Mouse (Mus musculus) spleen, adult 2 months (tissue): ENCODE results near the gene Hist1h3d. TPM values are rescaled to one million over a fixed set of nuclear protein-coding genes. Genes with fewer than 3 reads are reported as not detected.
A peak's percentile ranks its signal among the peaks of the same experiment; 100 is the strongest.
"Not testable (repeated sequence)": the region's sequence is repeated elsewhere in the genome, so short reads cannot be mapped to it uniquely, and the experiment has no call there.

Experiments
- DNase-seq, 2 experiments: peaks; one replicate each; pipeline versions ENCODE4 v3.0.0 to v3.0.0-alpha.2; 2012 to 2021; ENCODE audit warnings: low spot score in 2 of 2, low read depth in 1 of 2
- H3K27ac ChIP-seq: fragments of 200-500 bp; 2 replicates; pipeline ENCODE4 v1.5.1; 2012; ENCODE audit warnings: low read length, inconsistent platforms; ENCODE audit not compliant: insufficient read depth
- H3K27me3 ChIP-seq: fragments of 200-500 bp; 2 replicates; pipeline ENCODE4 v1.6.1; 2012; ENCODE audit warnings: mild to moderate bottlenecking, moderate library complexity, low read length, inconsistent platforms; ENCODE audit not compliant: control insufficient read depth, insufficient read depth
- H3K36me3 ChIP-seq: fragments of 200-500 bp; 2 replicates; pipeline ENCODE4 v1.6.1; 2012; ENCODE audit warnings: mild to moderate bottlenecking, low read length, inconsistent platforms; ENCODE audit not compliant: control insufficient read depth, insufficient read depth
- H3K4me1 ChIP-seq: fragments of 200-500 bp; 2 replicates; pipeline ENCODE4 v1.6.1; 2011; ENCODE audit warnings: inconsistent platforms; ENCODE audit not compliant: control insufficient read depth, insufficient read depth, insufficient read length
- H3K4me3 ChIP-seq: fragments of 200-500 bp; 2 replicates; pipeline ENCODE4 v1.5.1; 2011; ENCODE audit warnings: mild to moderate bottlenecking, inconsistent platforms; ENCODE audit not compliant: insufficient read depth, insufficient read length; ENCODE audit errors: extremely low read depth
- CTCF ChIP-seq: fragments of 200-500 bp; IDR thresholded peaks from 2 replicates; pipeline ENCODE4 v1.5.1; 2011; ENCODE audit warnings: mild to moderate bottlenecking, inconsistent platforms; ENCODE audit not compliant: insufficient read depth, insufficient read length, insufficient replicate concordance; ENCODE audit errors: extremely low read depth
- POLR2A ChIP-seq: fragments of 200-500 bp; IDR thresholded peaks from 2 replicates; pipeline ENCODE4 v1.6.1; 2011; ENCODE audit warnings: low read depth, low read length, inconsistent platforms
- WGBS: fragments of 180-500 bp; shearing (Covaris S2); methylation state at CpG from one replicate; pipeline ENCODE4 v1.1.7; 2018; 5-methylcytosine and 5-hydroxymethylcytosine counted together
- polyA plus RNA-seq: library from polyadenylated mRNA; depleted of rRNA; stranded (reverse); fragments of >200 nt; gene quantifications from 2 replicates; pipeline ENCODE4 v1.2.3, GENCODE M21; 2012

The Hist1h3d gene
- polyA plus RNA-seq, 1 experiment = 20.9 TPM

DNA sequence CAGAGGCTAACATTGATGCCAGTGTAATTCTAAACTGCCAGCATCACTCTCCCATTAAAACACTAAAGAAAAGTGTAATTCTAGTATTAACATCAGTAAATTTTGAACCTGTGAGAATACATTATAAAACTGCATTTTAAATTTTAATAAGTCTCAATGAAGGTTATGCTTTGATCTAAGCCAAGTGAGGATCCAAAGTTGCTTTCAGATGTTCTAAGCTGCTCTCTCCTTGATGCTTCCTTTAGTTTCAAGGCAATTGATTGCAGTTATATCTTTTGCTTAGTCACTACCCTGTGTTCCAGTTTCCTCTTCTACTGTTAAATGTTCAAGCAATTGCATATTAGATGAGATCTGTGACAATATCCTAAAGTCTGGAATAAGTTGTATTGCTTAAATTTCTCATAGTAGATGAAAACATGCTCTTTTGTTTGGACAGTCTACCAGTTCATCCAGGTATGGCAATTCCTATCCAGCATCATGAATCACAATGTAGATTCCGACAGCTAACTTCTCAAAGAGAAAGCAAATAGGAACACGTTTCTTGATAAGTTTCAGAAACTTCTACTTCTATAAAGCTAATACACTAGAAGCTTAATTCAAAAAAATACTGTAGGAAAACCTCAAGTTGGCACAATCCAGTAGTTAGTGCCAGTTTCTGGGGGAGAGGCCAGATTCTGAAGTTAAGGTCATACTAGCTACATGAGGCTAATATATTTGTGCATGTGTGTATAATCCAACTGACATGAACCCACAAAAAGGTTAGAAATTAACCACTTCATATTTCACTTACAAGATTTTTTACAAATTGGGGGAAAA is 3.1 kb upstream of the Hist1h3d start:
- H3K4me3 ChIP-seq = peak overlapping the region; percentile 30; the same call in 1 of the 2 replicates
- no peak overlapping the region for H3K27ac ChIP-seq
- DNase-seq = no peak
- TF ChIP-seq POLR2A (no peak), CTCF (no peak)
- no peaks in the 10 kb centered on the region for H3K27me3 ChIP-seq
- H3K36me3 ChIP-seq = no peaks in the 10 kb centered on the region
- WGBS = 32% methylated on average over 2 of the region's 2 CpGs
- peaks cover 2% of the 10 kb centered on the region; the same call in 1 of the 2 replicates for H3K4me1 ChIP-seq

DNA sequence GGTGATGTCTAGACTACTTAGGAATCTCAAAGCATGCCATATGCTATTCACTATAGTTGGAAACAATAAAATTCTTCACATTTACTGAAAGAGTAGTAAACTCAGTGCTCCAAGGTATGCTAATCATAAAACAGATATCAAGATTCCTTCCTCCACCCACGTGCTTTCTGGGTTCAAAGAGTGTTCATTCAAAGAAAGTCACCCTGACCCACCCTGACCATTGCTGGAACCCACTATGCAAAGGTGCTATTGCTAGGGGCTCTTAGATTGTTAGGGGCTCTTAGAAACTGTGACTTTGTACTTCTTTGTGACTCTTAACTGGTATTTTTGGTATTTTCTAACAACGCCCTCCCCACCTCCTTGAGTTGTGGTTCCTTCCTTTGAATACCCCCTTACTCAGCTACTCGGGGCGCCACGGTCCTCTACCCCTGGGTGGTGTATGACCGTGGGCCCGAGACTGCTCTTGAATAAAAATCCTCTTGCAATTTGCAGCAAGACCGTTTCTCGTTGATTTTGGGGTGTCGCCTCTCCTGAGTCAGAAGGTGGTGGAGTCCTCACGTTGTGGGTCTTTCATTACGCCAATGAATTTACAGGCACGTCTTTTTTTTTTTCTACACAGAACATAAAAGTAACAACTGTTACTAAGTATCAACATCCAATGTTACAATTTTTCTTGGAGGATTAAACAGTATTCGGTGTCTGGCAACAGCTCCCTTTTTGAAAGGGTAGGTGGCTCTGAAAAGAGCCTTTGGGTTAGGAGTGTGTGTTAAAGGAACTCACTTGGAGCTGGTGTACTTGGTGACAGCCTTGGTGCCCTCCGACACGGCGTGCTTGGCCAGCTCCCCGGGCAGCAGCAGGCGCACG is 2.3 kb upstream of the Hist1h3d start:
- H3K27me3 ChIP-seq, H3K36me3 ChIP-seq, DNase-seq, H3K4me1 ChIP-seq: not testable (repeated sequence)
- 6% methylated on average over 20 of the region's 20 CpGs for WGBS
- Histone ChIP-seq H3K4me3 (peak overlapping the region; percentile 33; the same call in 1 of the 2 replicates), H3K27ac (peak overlapping the region; percentile 95)

DNA sequence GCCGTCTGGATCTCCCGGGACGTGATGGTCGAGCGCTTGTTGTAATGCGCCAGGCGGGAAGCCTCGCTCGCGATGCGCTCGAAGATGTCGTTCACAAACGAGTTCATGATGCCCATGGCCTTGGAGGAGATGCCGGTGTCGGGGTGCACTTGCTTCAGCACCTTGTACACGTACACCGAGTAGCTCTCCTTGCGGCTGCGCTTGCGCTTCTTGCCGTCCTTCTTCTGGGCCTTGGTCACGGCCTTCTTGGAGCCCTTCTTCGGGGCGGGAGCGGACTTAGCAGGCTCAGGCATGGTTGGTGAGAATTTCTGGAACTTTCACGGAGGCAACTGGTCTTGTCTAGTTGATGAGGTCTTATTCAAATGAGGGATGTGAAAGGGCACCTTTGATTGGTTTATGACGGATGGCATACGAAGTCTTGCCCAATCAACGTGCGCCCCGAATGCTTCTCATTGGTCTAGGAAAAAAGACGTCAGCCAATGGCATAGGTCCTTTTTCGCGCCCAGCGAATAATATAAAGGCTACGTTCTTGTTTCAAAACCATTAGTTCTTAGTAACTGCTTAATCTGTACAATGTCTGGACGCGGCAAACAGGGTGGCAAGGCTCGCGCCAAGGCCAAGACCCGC is 1.6 kb upstream of the Hist1h3d start, which contains the start of the genes Hist1h2bf and Hist1h2ad:
Gene Hist1h2bf, minus strand, starts transcription at position 299 of the 627 bp plus-strand sequence.
Gene Hist1h2ad, plus strand, starts transcription at position 484 of the 627 bp plus-strand sequence.
- not testable (repeated sequence) for H3K4me1 ChIP-seq, H3K27me3 ChIP-seq, H3K36me3 ChIP-seq
- Histone ChIP-seq H3K4me3 (peak within 1 kb of the TSS; percentile 56), H3K27ac (peak within 1 kb of the TSS; percentile 95)
- WGBS = under 1% methylated on average over 42 of the region's 42 CpGs
- peak; percentile 86 to 97 for DNase-seq

DNA sequence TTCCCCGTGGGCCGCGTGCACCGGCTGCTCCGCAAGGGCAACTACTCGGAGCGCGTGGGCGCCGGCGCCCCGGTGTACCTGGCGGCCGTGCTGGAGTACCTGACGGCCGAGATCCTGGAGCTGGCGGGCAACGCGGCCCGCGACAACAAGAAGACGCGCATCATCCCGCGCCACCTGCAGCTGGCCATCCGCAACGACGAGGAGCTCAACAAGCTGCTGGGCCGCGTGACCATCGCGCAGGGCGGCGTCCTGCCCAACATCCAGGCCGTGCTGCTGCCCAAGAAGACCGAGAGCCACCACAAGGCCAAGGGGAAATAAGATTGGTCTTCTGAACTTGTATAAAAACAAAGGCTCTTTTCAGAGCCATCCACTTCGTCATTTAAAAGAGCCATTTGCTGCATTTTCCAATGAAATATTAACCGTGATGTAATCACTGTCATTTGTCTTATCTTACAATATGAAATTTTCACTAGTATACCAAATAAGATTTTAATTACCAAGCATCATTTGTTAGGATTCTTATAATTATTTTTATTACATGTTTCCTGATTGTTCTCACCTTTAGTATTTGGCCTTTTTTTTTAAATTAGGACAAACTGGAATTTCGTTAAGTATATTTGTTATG is 905 bp upstream of the Hist1h3d start:
- H3K27ac ChIP-seq = peak overlapping the region; percentile 80
- not testable (repeated sequence) for DNase-seq, H3K4me1 ChIP-seq, H3K4me3 ChIP-seq, H3K36me3 ChIP-seq, H3K27me3 ChIP-seq
- under 1% methylated on average over 12 of the region's 39 CpGs for WGBS

DNA sequence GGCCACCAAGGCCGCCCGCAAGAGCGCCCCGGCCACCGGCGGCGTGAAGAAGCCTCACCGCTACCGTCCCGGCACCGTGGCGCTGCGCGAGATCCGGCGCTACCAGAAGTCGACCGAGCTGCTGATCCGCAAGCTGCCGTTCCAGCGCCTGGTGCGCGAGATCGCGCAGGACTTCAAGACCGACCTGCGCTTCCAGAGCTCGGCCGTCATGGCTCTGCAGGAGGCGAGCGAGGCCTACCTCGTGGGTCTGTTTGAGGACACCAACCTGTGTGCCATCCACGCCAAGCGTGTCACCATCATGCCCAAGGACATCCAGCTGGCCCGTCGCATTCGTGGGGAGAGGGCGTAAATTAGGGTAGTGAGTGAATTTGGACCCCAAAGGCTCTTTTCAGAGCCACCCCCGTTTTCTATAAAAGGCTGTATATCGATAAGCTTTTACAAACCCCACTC is 326 bp downstream of the Hist1h3d start:
- peak overlapping the region; percentile 83 for H3K27ac ChIP-seq
- WGBS = under 1% methylated on average over 18 of the region's 40 CpGs
- H3K4me1 ChIP-seq, H3K36me3 ChIP-seq, DNase-seq, H3K27me3 ChIP-seq: not testable (repeated sequence)
- TF ChIP-seq POLR2A = peak; percentile 10; the same call in 1 of the 2 replicates
- H3K4me3 ChIP-seq = peak overlapping the region; percentile 55

DNA sequence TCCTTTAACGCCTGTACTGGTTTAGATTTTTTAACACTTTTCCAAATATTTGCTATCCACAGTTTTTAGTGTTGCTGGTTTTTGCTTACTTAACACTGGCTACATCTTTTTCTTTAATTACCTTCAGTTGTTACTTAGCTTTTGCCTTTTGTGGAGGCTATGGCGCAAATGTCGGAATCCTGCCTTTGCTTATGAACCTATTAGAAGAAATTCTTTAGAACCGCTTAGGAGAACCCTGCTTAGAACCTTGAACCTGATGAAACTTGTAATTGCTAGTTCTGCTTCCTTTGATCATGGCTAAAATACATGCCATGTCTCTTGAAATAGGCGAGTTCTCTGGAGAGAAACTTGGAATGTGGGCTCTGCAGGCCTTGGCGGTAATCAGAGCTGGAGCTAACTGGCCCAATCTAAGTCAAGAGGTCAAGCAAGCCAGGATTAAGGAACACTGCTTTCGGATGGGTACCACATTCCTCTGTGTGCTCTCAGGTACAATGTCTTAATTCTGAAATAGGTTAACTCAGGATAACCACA is 853 bp downstream of the Hist1h3d start:
- Histone ChIP-seq H3K36me3 (no peaks in the 10 kb centered on the region), H3K4me3 (peak overlapping the region; percentile 28), H3K27ac (peak overlapping the region; percentile 21; the same call in 1 of the 2 replicates), H3K4me1 (peaks cover 2% of the 10 kb centered on the region; the same call in 1 of the 2 replicates), H3K27me3 (no peaks in the 10 kb centered on the region)
- 49% methylated on average over 7 of the region's 7 CpGs for whole genome bisulfite sequencing
- DNase-seq = no peak
- no peak for TF ChIP-seq CTCF
